In the genomic region with DNA sequence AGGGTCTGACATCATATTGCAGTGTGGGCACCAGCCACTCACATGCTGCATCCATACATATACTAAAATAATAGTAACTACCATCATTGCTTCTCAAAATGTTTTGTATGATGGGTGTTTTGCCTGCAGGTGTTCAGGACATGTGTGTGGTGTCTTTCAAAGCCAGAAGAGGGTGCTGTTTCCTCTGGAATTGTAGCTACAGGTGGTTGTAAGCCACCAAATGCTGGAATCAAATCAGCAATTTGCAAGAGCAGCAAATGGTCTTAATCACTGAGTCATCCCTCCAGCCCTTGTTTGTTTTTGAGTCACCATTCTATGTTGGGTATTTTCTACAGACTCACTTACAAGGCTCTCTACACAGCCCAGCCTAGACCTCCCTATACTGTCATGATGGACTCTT, we compare ENCODE assay signal across 8 mouse cellular contexts. TPM values are rescaled to one million over a fixed set of nuclear protein-coding genes. Genes with fewer than 3 reads are reported as not detected.
DNase-seq lines count a peak whose midpoint lies in the region; ATAC-seq and TF ChIP-seq lines count a peak whose summit lies in the region.

No protein-coding gene starts in this region.

- no peak for ATAC-seq in embryonic facial prominence, embryonic 14.5 days (ENCODE audit: low read depth)
- peak; percentile 82 for ATAC-seq in megakaryocyte progenitor cell, adult 5-6 weeks (replicated peaks; ENCODE audit: poor library complexity)
- ATAC-seq in hindbrain, embryonic 16.5 days, result no peak

- peaks cover 19% of the 10 kb centered on the region for H3K36me3 ChIP-seq in embryonic facial prominence, embryonic 14.5 days (ENCODE audit: control insufficient read depth, insufficient read depth, low read length)
- peaks cover 10% of the 10 kb centered on the region; the same call in 1 of the 2 replicates for H3K36me3 ChIP-seq in hindbrain, embryonic 16.5 days (ENCODE audit: control insufficient read depth, insufficient read depth, low read length)

- TF ChIP-seq CTCF in left cerebral cortex, adult 2 months (IDR thresholded peaks at IDR 0.05), result peak; percentile 38

- no peak overlapping the region for H3K27ac ChIP-seq in left cerebral cortex, adult 2 months
- no peak overlapping the region for H3K27ac ChIP-seq in embryonic facial prominence, embryonic 14.5 days (replicated peaks; ENCODE audit: low read depth, low read length)
- no peak overlapping the region for H3K27ac ChIP-seq in hindbrain, embryonic 16.5 days (ENCODE audit: low read depth, low read length)

- no peak for DNase-seq in left cerebral cortex, adult 2 months (ENCODE audit: extremely low spot score in 1 of 2, low spot score in 2 of 2)
- DNase-seq in left cerebral cortex, postnatal 4 days, result no peak
- peak; percentile 90 for DNase-seq in NIH3T3 (ENCODE audit: low read depth)
- DNase-seq in embryonic facial prominence, embryonic 14.5 days (ENCODE audit: low spot score), result peak; percentile 41
- DNase-seq in left cerebral cortex, adult 8-10 months (ENCODE audit: low spot score in 2 of 2), result no peak
- DNase-seq in cerebellum, postnatal 36 days, result no peak

- intact Hi-C loops in left cerebral cortex, adult 2 months (cut with DNase I), result no loop called here
- intact Hi-C loops in left cerebral cortex, postnatal 4 days (cut with DNase I), result loop anchor here (5.0 kb wide), 1 partner anchor 109 kb away; no protein-coding TSS in a partner anchor

- H3K4me3 ChIP-seq in left cerebral cortex, adult 2 months, result no peak overlapping the region
- H3K4me3 ChIP-seq in embryonic facial prominence, embryonic 14.5 days (ENCODE audit: low read depth, low read length), result no peak overlapping the region
- no peak overlapping the region for H3K4me3 ChIP-seq in hindbrain, embryonic 16.5 days (ENCODE audit: low read length)

- no peaks in the 10 kb centered on the region for H3K27me3 ChIP-seq in embryonic facial prominence, embryonic 14.5 days (replicated peaks; ENCODE audit: control insufficient read depth, insufficient read depth, low read length)
- no peaks in the 10 kb centered on the region for H3K27me3 ChIP-seq in hindbrain, embryonic 16.5 days (replicated peaks; ENCODE audit: control insufficient read depth, insufficient read depth, low read length)

- no peak overlapping the region for H3K9ac ChIP-seq in embryonic facial prominence, embryonic 14.5 days (ENCODE audit: low read depth, low read length)
- H3K9ac ChIP-seq in hindbrain, embryonic 16.5 days (ENCODE audit: low read depth, low read length), result no peak overlapping the region

- H3K9me3 ChIP-seq in embryonic facial prominence, embryonic 14.5 days (ENCODE audit: control insufficient read depth, low read length), result no peaks in the 10 kb centered on the region
- H3K9me3 ChIP-seq in hindbrain, embryonic 16.5 days (ENCODE audit: control insufficient read depth, low read length), result no peaks in the 10 kb centered on the region

- peaks cover 13% of the 10 kb centered on the region for H3K4me1 ChIP-seq in embryonic facial prominence, embryonic 14.5 days (ENCODE audit: control insufficient read depth, insufficient read depth, low read length)
- H3K4me1 ChIP-seq in hindbrain, embryonic 16.5 days (ENCODE audit: control insufficient read depth, insufficient read depth, low read depth, low read length), result peaks cover 15% of the 10 kb centered on the region

- no peak overlapping the region for H3K4me2 ChIP-seq in embryonic facial prominence, embryonic 14.5 days (ENCODE audit: low read depth, low read length)
- H3K4me2 ChIP-seq in hindbrain, embryonic 16.5 days (ENCODE audit: low read length), result no peak overlapping the region

RNA-seq across cellular contexts. Expression of a gene that starts 1.8 kb away (rescaled TPM):
- total RNA-seq in left cerebral cortex, adult 2 months (2021), result 100 to 1,000 TPM; 245 to 288 TPM
- 100 to 1,000 TPM; 320 to 322 TPM for total RNA-seq in left cerebral cortex, postnatal 4 days (2021)
- polyA plus RNA-seq in embryonic facial prominence, embryonic 14.5 days (2014; fragmentation: Nextera tagmentation; extraction: Ambion mirVana), result 351 and 365 TPM in 2 replicates
- 341 and 364 TPM in 2 replicates for total RNA-seq in megakaryocyte progenitor cell, adult 5-6 weeks (2015)
- total RNA-seq in megakaryocyte progenitor cell, adult 5-6 weeks (2017), result 196 and 240 TPM in 2 replicates
- 100 to 1,000 TPM; 239 to 284 (median 263) TPM for total RNA-seq in left cerebral cortex, adult 8-10 months (2022)
- polyA plus RNA-seq in hindbrain, embryonic 16.5 days (2015; fragmentation: Nextera tagmentation; extraction: Ambion mirVana), result 358 and 373 TPM in 2 replicates

RNA-seq across cellular contexts. Expression of a gene that starts 44.3 kb away (rescaled TPM):
- 10 to 100 TPM in 1 of 2 experiments, 1 to 10 TPM in 1; 7.9 to 10.0 TPM for total RNA-seq in left cerebral cortex, adult 2 months (2021)
- 1 to 10 TPM; 3.8 to 4.8 TPM for total RNA-seq in left cerebral cortex, postnatal 4 days (2021)
- 38.7 and 41.0 TPM in 2 replicates for polyA plus RNA-seq in embryonic facial prominence, embryonic 14.5 days (2014; fragmentation: Nextera tagmentation; extraction: Ambion mirVana)
- 27.3 and 28.8 TPM in 2 replicates for total RNA-seq in megakaryocyte progenitor cell, adult 5-6 weeks (2015)
- 28.2 and 38.5 TPM in 2 replicates for total RNA-seq in megakaryocyte progenitor cell, adult 5-6 weeks (2017)
- 10 to 100 TPM; 10.2 to 12.8 (median 11.4) TPM for total RNA-seq in left cerebral cortex, adult 8-10 months (2022)
- 18.1 and 23.5 TPM in 2 replicates for polyA plus RNA-seq in hindbrain, embryonic 16.5 days (2015; fragmentation: Nextera tagmentation; extraction: Ambion mirVana)

RNA-seq across cellular contexts. Expression of a gene that starts 51.2 kb away (rescaled TPM):
- total RNA-seq in left cerebral cortex, adult 2 months (2021), result 10 to 100 TPM; 57.4 to 60.2 TPM
- 10 to 100 TPM; 97.9 to 99.7 TPM for total RNA-seq in left cerebral cortex, postnatal 4 days (2021)
- 15.1 and 17.9 TPM in 2 replicates for polyA plus RNA-seq in embryonic facial prominence, embryonic 14.5 days (2014; fragmentation: Nextera tagmentation; extraction: Ambion mirVana)
- total RNA-seq in megakaryocyte progenitor cell, adult 5-6 weeks (2015), result 31.3 and 35.8 TPM in 2 replicates
- 13.5 and 15.3 TPM in 2 replicates for total RNA-seq in megakaryocyte progenitor cell, adult 5-6 weeks (2017)
- total RNA-seq in left cerebral cortex, adult 8-10 months (2022), result 10 to 100 TPM; 52.5 to 66.4 (median 60.5) TPM
- polyA plus RNA-seq in hindbrain, embryonic 16.5 days (2015; fragmentation: Nextera tagmentation; extraction: Ambion mirVana), result 16.4 and 17.3 TPM in 2 replicates

Comparison
In these comparisons a context has a peak if more than half of its experiments do, and no peak if none do; other contexts are left out.
1. DNase-seq: peak in NIH3T3 (single experiment) and embryonic facial prominence, embryonic 14.5 days (single experiment); none in left cerebral cortex, adult 2 months (0 of 2), left cerebral cortex, postnatal 4 days (single experiment), left cerebral cortex, adult 8-10 months (0 of 2) and cerebellum, postnatal 36 days (0 of 2).